In the genomic region with DNA sequence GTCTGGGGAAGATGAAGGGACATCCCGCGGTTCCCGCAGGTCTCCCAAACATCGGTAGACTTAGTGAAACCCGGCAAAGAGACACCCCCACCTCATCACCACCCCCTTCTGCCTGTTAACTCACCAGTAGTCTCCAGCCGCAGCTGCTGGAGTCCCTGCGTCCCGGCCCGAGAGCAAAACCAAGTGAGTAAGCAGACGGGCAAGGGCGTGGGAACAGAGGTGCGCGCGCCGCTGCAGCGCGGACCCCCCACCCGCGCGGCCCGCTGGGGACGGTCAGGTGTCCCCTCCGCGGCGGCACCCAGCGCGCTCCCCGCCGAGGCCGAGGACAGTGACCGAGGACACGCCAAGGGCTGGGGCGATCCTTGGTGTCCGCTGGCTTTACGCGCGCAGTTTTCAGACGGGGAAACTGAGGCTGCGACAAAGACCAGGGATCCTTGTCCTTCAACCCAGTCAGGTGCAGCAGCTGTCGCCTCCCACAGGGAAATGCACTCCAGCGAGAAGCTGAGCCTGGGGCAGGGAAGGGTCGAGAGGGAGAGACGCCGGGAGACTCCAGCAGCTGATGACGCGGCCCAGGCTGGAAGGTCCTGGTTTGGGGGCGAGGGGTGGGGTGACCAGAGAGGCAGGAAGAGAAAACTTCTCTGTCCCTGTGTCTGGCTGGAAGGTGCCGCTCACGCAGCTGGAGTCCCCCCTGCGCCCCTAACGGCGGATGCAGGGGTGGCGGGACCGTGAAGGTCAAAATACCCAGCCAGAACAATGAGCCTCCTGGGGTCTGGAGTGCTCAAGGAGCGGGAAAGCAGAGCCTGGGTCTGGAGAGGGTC, we compare ENCODE assay signal across 8 mouse cellular contexts. TPM values are rescaled to one million over a fixed set of nuclear protein-coding genes. Genes with fewer than 3 reads are reported as not detected.
DNase-seq lines count a peak whose midpoint lies in the region; ATAC-seq and TF ChIP-seq lines count a peak whose summit lies in the region.

A gene (minus strand): TSS at position 435 of the 818 bp plus-strand sequence.

- no peak for TF ChIP-seq POLR2A in CH12.LX (IDR thresholded peaks at IDR 0.05; ENCODE audit: low read depth, low read length)

- peak; percentile 14; the same call in 1 of the 2 replicates for TF ChIP-seq CTCF in gastrocnemius, adult 2 months (IDR thresholded peaks at IDR 0.05)
- peak in 1 of 2 experiments; percentile 16; a peak in 1 of 4 replicates for TF ChIP-seq CTCF in CH12.LX (conservative IDR thresholded peaks at IDR 0.05 in 1 of 2, IDR thresholded peaks at IDR 0.05 in 1 of 2; ENCODE audit: low read depth in 2 of 2, low read length in 2 of 2)

- H3K4me3 ChIP-seq in gastrocnemius, adult 2 months = peak within 1 kb of the TSS; percentile 94
- no peak within 1 kb of the TSS for H3K4me3 ChIP-seq in CH12.LX (replicated peaks in 1 of 3; ENCODE audit: low read depth in 2 of 3, low read length in 2 of 3, poor library complexity in 1 of 3)
- H3K4me3 ChIP-seq in forebrain, embryonic 10.5 days = peak within 1 kb of the TSS; percentile 66
- H3K4me3 ChIP-seq in hindbrain, embryonic 15.5 days = peak within 1 kb of the TSS; percentile 48
- H3K4me3 ChIP-seq in liver, embryonic 15.5 days (replicated peaks) = peak within 1 kb of the TSS; percentile 73

- WGBS in forebrain, embryonic 10.5 days = under 1% methylated on average over 55 of the region's 55 CpGs
- WGBS in hindbrain, embryonic 15.5 days = under 1% methylated on average over 55 of the region's 55 CpGs
- WGBS in liver, embryonic 15.5 days (ENCODE audit: insufficient replicate concordance) = 2% methylated on average over 55 of the region's 55 CpGs

- TF ChIP-seq EP300 in CH12.LX (IDR thresholded peaks at IDR 0.05; ENCODE audit: low read length) = no peak

- no peaks in the 10 kb centered on the region for H3K79me2 ChIP-seq in CH12.LX (replicated peaks; ENCODE audit: control insufficient read depth, extremely low read depth, insufficient read depth, poor library complexity, severe bottlenecking)

- H3K4me2 ChIP-seq in CH12.LX (ENCODE audit: insufficient read depth, low read depth, poor library complexity, severe bottlenecking) = peak within 1 kb of the TSS; percentile 86
- H3K4me2 ChIP-seq in hindbrain, embryonic 15.5 days = peak within 1 kb of the TSS; percentile 94
- peak within 1 kb of the TSS; percentile 82 for H3K4me2 ChIP-seq in liver, embryonic 15.5 days

- in situ Hi-C loops in CH12.LX (cut with MboI; ENCODE audit: low pct_ligation_motif_present, low pct_unique_long_range_greater_than_20kb, low sequenced_read_pairs) = no loop called here

- no peak for ATAC-seq in hindbrain, embryonic 15.5 days (ENCODE audit: low FRiP score, low read depth)
- ATAC-seq in liver, embryonic 15.5 days (ENCODE audit: insufficient read depth) = no peak

- H3K4me1 ChIP-seq in CH12.LX (ENCODE audit: control insufficient read depth in 1 of 2, insufficient read depth in 2 of 2) = peaks cover 12 to 42% of the 10 kb centered on the region in 2 experiments
- H3K4me1 ChIP-seq in forebrain, embryonic 10.5 days = peaks cover 73% of the 10 kb centered on the region
- H3K4me1 ChIP-seq in hindbrain, embryonic 15.5 days (replicated peaks) = peaks cover 56% of the 10 kb centered on the region
- H3K4me1 ChIP-seq in liver, embryonic 15.5 days (replicated peaks) = peaks cover 70% of the 10 kb centered on the region

- H3K36me3 ChIP-seq in CH12.LX (replicated peaks in 1 of 2; ENCODE audit: control insufficient read depth in 1 of 2, insufficient read depth in 1 of 2, low read length in 1 of 2) = peaks cover 5 to 12% of the 10 kb centered on the region in 2 experiments
- peaks cover 6% of the 10 kb centered on the region for H3K36me3 ChIP-seq in forebrain, embryonic 10.5 days (replicated peaks)
- peaks cover 5% of the 10 kb centered on the region; the same call in 1 of the 2 replicates for H3K36me3 ChIP-seq in hindbrain, embryonic 15.5 days
- H3K36me3 ChIP-seq in liver, embryonic 15.5 days (replicated peaks) = peaks cover 3% of the 10 kb centered on the region

- H3K9ac ChIP-seq in CH12.LX (ENCODE audit: insufficient read depth, low read depth) = no peak within 1 kb of the TSS
- peak within 1 kb of the TSS; percentile 56 for H3K9ac ChIP-seq in hindbrain, embryonic 15.5 days
- H3K9ac ChIP-seq in liver, embryonic 15.5 days = no peak within 1 kb of the TSS; the same call in 1 of the 2 replicates

- no peak for TF ChIP-seq RAD21 in CH12.LX (IDR thresholded peaks at IDR 0.05; ENCODE audit: low read depth, low read length)

- no peak for DNase-seq in gastrocnemius, adult 2 months
- DNase-seq in gastrocnemius, postnatal 10 days = no peak
- DNase-seq in CH12.LX (ENCODE audit: extremely low read depth) = no peak
- peak; percentile 59 for DNase-seq in forebrain, embryonic 10.5 days (ENCODE audit: extremely low spot score, low spot score)
- no peak for DNase-seq in urinary bladder, postnatal 36 days (ENCODE audit: low spot score in 2 of 2)
- DNase-seq in testis, postnatal 10 days (ENCODE audit: low spot score) = no peak

- intact Hi-C loops in gastrocnemius, adult 2 months (cut with DNase I) = no loop called here

- dilution Hi-C loops in CH12.LX (cut with MboI; ENCODE audit: extremely low pct_ligation_motif_present, extremely low pct_unique_long_range_greater_than_20kb, low sequenced_read_pairs) = no loop called here

- no peaks in the 10 kb centered on the region for H3K9me3 ChIP-seq in CH12.LX (replicated peaks; ENCODE audit: low read length)
- H3K9me3 ChIP-seq in forebrain, embryonic 10.5 days = no peaks in the 10 kb centered on the region
- H3K9me3 ChIP-seq in hindbrain, embryonic 15.5 days = no peaks in the 10 kb centered on the region
- no peaks in the 10 kb centered on the region for H3K9me3 ChIP-seq in liver, embryonic 15.5 days (replicated peaks)

- peaks cover 59% of the 10 kb centered on the region for H3K27me3 ChIP-seq in CH12.LX (replicated peaks)
- H3K27me3 ChIP-seq in forebrain, embryonic 10.5 days (ENCODE audit: poor library complexity, severe bottlenecking) = peaks cover 44% of the 10 kb centered on the region
- H3K27me3 ChIP-seq in hindbrain, embryonic 15.5 days = no peaks in the 10 kb centered on the region
- peaks cover 68% of the 10 kb centered on the region for H3K27me3 ChIP-seq in liver, embryonic 15.5 days

- 0 out of 2 replicates have a peak within 1 kb of the TSS, but pooled peaks have one; percentile 25 for H3K27ac ChIP-seq in gastrocnemius, adult 2 months
- H3K27ac ChIP-seq in CH12.LX (ENCODE audit: insufficient read depth, low read depth) = no peak within 1 kb of the TSS
- peak within 1 kb of the TSS; percentile 98 for H3K27ac ChIP-seq in forebrain, embryonic 10.5 days
- H3K27ac ChIP-seq in hindbrain, embryonic 15.5 days (replicated peaks) = peak within 1 kb of the TSS; percentile 95
- no peak within 1 kb of the TSS for H3K27ac ChIP-seq in liver, embryonic 15.5 days (replicated peaks)

TF ChIP-seq in CH12.LX, 34 proteins besides CTCF, POLR2A, EP300 and RAD21:
- TF ChIP-seq ETS1 (conservative IDR thresholded peaks at IDR 0.05; ENCODE audit: low read depth, low read length) (no peak), POLR2AphosphoS2 (IDR thresholded peaks at IDR 0.05; ENCODE audit: low read depth, low read length) (no peak), TBP (conservative IDR thresholded peaks at IDR 0.05; ENCODE audit: low read depth, low read length) (no peak), KAT2A (IDR thresholded peaks at IDR 0.05; ENCODE audit: insufficient replicate concordance, low read length) (no peak), MAX (IDR thresholded peaks at IDR 0.05; ENCODE audit: low read length) (no peak), NRF1 (IDR thresholded peaks at IDR 0.05; ENCODE audit: low read depth, low read length) (no peak), SIN3A (IDR thresholded peaks at IDR 0.05; ENCODE audit: low read length) (no peak), MAFK (IDR thresholded peaks at IDR 0.05; ENCODE audit: insufficient replicate concordance, low read length) (no peak), CHD1 (IDR thresholded peaks at IDR 0.05; ENCODE audit: low read depth, low read length) (no peak), SMC3 (IDR thresholded peaks at IDR 0.05; ENCODE audit: low read depth, low read length) (no peak), JUN (IDR thresholded peaks at IDR 0.05; ENCODE audit: insufficient read depth, low read depth, low read length) (no peak), BHLHE40 (IDR thresholded peaks at IDR 0.05; ENCODE audit: low read depth, low read length) (no peak), MAZ (IDR thresholded peaks at IDR 0.05; ENCODE audit: low read depth, low read length) (no peak), NELFE (IDR thresholded peaks at IDR 0.05; ENCODE audit: low read depth, low read length) (no peak), MXI1 (IDR thresholded peaks at IDR 0.05; ENCODE audit: low read depth, low read length) (no peak), GABPA (IDR thresholded peaks at IDR 0.05; ENCODE audit: insufficient replicate concordance, low read depth, low read length) (no peak), TCF12 (IDR thresholded peaks at IDR 0.05; ENCODE audit: low read depth, low read length) (no peak), ZNF384 (IDR thresholded peaks at IDR 0.05; ENCODE audit: low read depth, low read length) (no peak), ZC3H11A (IDR thresholded peaks at IDR 0.05; ENCODE audit: low read depth, low read length) (no peak), E2F4 (IDR thresholded peaks at IDR 0.05; ENCODE audit: insufficient replicate concordance, low read depth, low read length) (no peak)

RNA-seq across cellular contexts. Expression of the gene that starts here (rescaled TPM):
- 10 to 100 TPM; 18.1 to 21.5 TPM for total RNA-seq in gastrocnemius, adult 2 months (2021)
- total RNA-seq in gastrocnemius, postnatal 10 days (2021) = 1 to 10 TPM; 3.7 to 3.8 TPM
- total RNA-seq in CH12.LX (2012; rRNA removed) (0.13 and 0.21 TPM in 2 replicates), CH12.LX (2014; rRNA removed) (not detected in 2 replicates)
- polyA plus RNA-seq in CH12.LX (2012; ENCODE audit: insufficient read length, low read depth) = not detected in 2 replicates
- 4.7 and 5.9 TPM in 2 replicates for polyA plus RNA-seq in forebrain, embryonic 10.5 days (2016; fragmentation: Nextera tagmentation; extraction: Ambion mirVana)
- polyA plus RNA-seq in hindbrain, embryonic 15.5 days (2015; fragmentation: Nextera tagmentation; extraction: Ambion mirVana) = 19.2 and 19.8 TPM in 2 replicates
- polyA plus RNA-seq in liver, embryonic 15.5 days (2015; fragmentation: Nextera tagmentation; extraction: Ambion mirVana) = 0.25 and 0.38 TPM in 2 replicates

Comparison
In these comparisons a context has a peak if more than half of its experiments do, and no peak if none do; other contexts are left out.
1. H3K27ac ChIP-seq: peak in gastrocnemius, adult 2 months (single experiment), forebrain, embryonic 10.5 days (single experiment) and hindbrain, embryonic 15.5 days (single experiment); none in CH12.LX (single experiment) and liver, embryonic 15.5 days (single experiment).
2. H3K4me3 ChIP-seq: peak in gastrocnemius, adult 2 months (single experiment), forebrain, embryonic 10.5 days (single experiment), hindbrain, embryonic 15.5 days (single experiment) and liver, embryonic 15.5 days (single experiment); none in CH12.LX (0 of 3).
3. Peak in every context shown above with its lines, with median percentiles within 50 percentile points of each other: H3K4me2 ChIP-seq.